Mouse (Mus musculus) hindbrain, embryonic 13.5 days (tissue): Measurements from ENCODE around the gene Ghsr. TPM values are rescaled to one million over a fixed set of nuclear protein-coding genes. Genes with fewer than 3 reads are reported as not detected.
"Not testable (repeated sequence)": the region's sequence is repeated elsewhere in the genome, so short reads cannot be mapped to it uniquely, and the experiment has no call there.

Experiments used
- ATAC-seq: fragments of 200-750 bp; cut with Nextera tagmentation; 2 replicates; pipeline ENCODE4 v1.8.0; 2017; ENCODE audit warnings: moderate TSS enrichment; ENCODE audit not compliant: low FRiP score
- H3K27ac ChIP-seq: fragments of 300-500 bp; sonication (generic); 2 replicates; pipeline ENCODE4 v1.5.1; 2015; ENCODE audit warnings: inconsistent platforms, mild to moderate bottlenecking, moderate library complexity
- H3K27me3 ChIP-seq: fragments of 300-500 bp; sonication (generic); 2 replicates; pipeline ENCODE4 v1.6.1; 2015; ENCODE audit warnings: mild to moderate bottlenecking, inconsistent platforms
- H3K36me3 ChIP-seq: fragments of 300-500 bp; sonication (generic); 2 replicates; pipeline ENCODE4 v1.6.1; 2015; ENCODE audit warnings: mild to moderate bottlenecking, inconsistent platforms
- H3K4me1 ChIP-seq: fragments of 300-500 bp; sonication (generic); replicated peaks from 2 replicates; pipeline ENCODE4 v1.6.1; 2015; ENCODE audit warnings: inconsistent platforms
- H3K4me2 ChIP-seq: fragments of 300-500 bp; sonication (generic); 2 replicates; pipeline ENCODE4 v1.6.1; 2015; ENCODE audit warnings: inconsistent platforms, mild to moderate bottlenecking, moderate library complexity
- H3K4me3 ChIP-seq: fragments of 300-500 bp; sonication (generic); 2 replicates; pipeline ENCODE4 v1.5.1; 2015; ENCODE audit warnings: mild to moderate bottlenecking, inconsistent platforms
- H3K9ac ChIP-seq: fragments of 300-500 bp; sonication (generic); 2 replicates; pipeline ENCODE4 v1.6.1; 2015; ENCODE audit warnings: mild to moderate bottlenecking, inconsistent platforms
- H3K9me3 ChIP-seq: fragments of 300-500 bp; sonication (generic); 2 replicates; pipeline ENCODE4 v1.6.1; 2016; ENCODE audit warnings: inconsistent platforms
- WGBS: fragments of 180-500 bp; shearing (Covaris S2); methylation state at CpG from one replicate; pipeline ENCODE4 v1.1.7; 2015; 5-methylcytosine and 5-hydroxymethylcytosine counted together
- polyA plus RNA-seq: library from polyadenylated mRNA; unstranded; fragments of >200 nt; fragmentation: Nextera tagmentation; extraction: Ambion mirVana; gene quantifications from 2 replicates; pipeline ENCODE4 v1.2.1, GENCODE M21; 2015

Gene Ghsr
- polyA plus RNA-seq, 1 experiment from 2014 or later, result 0.29 TPM

DNA sequence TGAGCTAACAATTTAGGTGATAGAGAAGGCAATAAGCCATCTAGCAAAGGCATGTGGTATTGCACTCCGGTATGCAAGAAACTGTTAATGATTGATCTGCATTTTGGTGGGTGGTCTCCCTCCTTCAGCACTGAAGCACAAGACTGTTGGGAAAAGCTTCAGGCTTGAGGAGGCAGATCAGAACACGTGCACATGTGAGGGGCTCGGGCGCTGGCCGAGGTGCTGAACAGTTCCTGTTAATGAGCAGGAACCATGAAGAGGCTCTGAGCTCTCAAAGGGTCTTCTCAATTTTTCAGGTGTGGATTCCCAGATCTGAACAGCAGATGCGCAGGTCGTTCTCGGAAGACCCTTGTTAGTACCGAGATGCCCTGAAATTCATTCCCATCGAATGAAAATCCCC is 1.0 kb upstream of the Ghsr start:
- Histone ChIP-seq H3K27ac (no peak overlapping the region), H3K9ac (no peak overlapping the region), H3K4me3 (peak overlapping the region; percentile 48; the same call in 1 of the 2 replicates), H3K4me2 (peak overlapping the region; percentile 93; the same call in 1 of the 2 replicates), H3K36me3 (no peaks in the 10 kb centered on the region), H3K4me1 (peaks cover 22% of the 10 kb centered on the region), H3K27me3 (peaks cover 65% of the 10 kb centered on the region), H3K9me3 (no peaks in the 10 kb centered on the region)
- WGBS, result 5% methylated on average over 10 of the region's 10 CpGs
- ATAC-seq, result no peak

DNA sequence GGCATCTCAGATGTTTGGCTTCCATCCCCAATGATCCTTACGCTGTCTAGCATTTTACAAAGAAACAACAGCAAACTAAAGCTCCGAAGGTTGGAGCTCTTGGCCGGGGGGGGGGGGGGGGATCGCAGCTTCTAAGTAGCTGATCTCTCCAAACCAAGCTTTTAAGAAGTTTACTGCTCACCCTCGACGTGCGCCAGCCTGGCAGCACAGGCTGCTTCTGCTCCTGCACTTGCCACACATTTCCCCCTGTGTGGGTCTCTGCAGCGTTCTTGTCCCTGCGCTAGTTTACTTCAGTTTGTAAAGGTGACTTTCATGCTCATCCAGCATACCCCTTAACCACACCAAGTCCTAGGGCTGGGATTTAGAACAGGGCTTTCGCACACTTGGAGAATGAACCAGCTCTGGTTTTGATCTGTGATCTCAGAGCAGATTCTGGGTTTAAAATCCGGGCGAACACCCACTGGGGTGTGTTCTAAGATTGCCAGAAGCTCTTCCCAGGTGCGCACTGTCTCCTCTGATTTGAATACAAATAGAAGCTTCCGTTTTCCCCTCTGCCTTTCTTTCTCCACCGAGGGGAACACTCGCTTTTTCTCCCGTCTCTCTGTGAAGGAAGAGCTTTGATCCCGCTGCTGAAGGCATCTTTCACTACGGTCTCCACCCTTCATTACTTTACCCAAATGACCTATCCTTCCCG is 422 bp upstream of the Ghsr start:
- H3K9ac ChIP-seq, result peak overlapping the region; percentile 57
- peaks cover 22% of the 10 kb centered on the region for H3K4me1 ChIP-seq
- no peaks in the 10 kb centered on the region for H3K36me3 ChIP-seq
- H3K27me3 ChIP-seq, result peaks cover 65% of the 10 kb centered on the region
- 2% methylated on average over 20 of the region's 20 CpGs for WGBS
- ATAC-seq, result no peak
- peak overlapping the region; percentile 93 for H3K4me2 ChIP-seq
- H3K9me3 ChIP-seq, result no peaks in the 10 kb centered on the region
- no peak overlapping the region for H3K27ac ChIP-seq
- H3K4me3 ChIP-seq, result peak overlapping the region; percentile 48

DNA sequence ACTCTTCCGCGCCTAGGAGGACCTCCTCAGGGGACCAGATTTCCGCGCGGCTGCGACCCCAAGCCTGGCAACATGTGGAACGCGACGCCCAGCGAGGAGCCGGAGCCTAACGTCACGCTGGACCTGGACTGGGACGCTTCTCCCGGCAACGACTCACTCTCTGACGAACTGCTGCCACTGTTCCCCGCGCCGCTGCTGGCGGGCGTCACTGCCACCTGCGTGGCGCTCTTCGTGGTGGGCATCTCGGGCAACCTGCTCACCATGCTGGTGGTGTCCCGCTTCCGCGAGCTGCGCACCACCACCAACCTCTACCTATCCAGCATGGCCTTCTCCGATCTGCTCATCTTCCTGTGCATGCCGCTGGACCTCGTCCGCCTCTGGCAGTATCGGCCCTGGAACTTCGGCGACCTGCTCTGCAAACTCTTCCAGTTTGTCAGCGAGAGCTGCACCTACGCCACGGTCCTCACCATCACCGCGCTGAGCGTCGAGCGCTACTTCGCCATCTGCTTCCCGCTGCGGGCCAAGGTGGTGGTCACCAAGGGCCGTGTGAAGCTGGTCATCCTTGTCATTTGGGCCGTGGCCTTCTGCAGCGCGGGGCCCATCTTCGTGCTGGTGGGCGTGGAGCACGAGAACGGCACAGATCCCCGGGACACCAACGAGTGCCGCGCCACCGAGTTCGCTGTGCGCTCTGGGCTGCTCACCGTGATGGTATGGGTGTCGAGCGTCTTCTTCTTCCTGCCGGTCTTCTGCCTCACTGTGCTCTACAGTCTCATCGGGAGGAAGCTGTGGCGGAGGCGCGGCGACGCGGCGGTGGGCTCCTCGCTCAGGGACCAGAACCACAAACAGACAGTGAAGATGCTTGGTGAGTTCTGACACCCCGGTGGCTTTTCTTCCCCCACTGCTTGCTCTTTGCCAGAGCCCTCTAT is 837 bp downstream of the Ghsr start:
- no peak overlapping the region for H3K27ac ChIP-seq
- no peaks in the 10 kb centered on the region for H3K36me3 ChIP-seq
- H3K4me3 ChIP-seq, result peak overlapping the region; percentile 48
- H3K9ac ChIP-seq, result peak overlapping the region; percentile 57
- 2% methylated on average over 76 of the region's 77 CpGs for WGBS
- H3K4me2 ChIP-seq, result peak overlapping the region; percentile 93
- peak; percentile 64; the same call in 1 of the 2 replicates for ATAC-seq
- peaks cover 22% of the 10 kb centered on the region for H3K4me1 ChIP-seq
- peaks cover 65% of the 10 kb centered on the region for H3K27me3 ChIP-seq
- H3K9me3 ChIP-seq, result no peaks in the 10 kb centered on the region

DNA sequence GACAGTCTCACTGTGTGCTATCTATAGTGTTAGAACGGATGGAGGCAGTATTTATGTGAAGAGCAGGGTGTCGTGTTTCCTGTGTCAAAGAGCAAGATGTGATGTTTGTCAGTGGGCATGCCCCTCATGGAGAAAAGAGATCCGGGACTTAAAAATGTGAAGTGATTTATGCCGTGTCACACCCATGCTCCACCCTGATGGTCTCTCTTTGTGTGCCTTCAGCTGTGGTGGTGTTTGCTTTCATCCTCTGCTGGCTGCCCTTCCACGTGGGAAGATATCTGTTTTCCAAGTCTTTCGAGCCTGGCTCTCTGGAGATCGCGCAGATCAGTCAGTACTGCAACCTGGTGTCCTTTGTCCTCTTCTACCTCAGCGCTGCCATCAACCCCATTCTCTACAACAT is 3.2 kb downstream of the Ghsr start:
- WGBS, result 56% methylated on average over 9 of the region's 9 CpGs
- H3K4me1 ChIP-seq, result peaks cover 22% of the 10 kb centered on the region
- H3K36me3 ChIP-seq, result no peaks in the 10 kb centered on the region
- H3K9me3 ChIP-seq, result no peaks in the 10 kb centered on the region
- no peak for ATAC-seq
- H3K4me3 ChIP-seq, result no peak overlapping the region
- peaks cover 54% of the 10 kb centered on the region for H3K27me3 ChIP-seq
- H3K4me2 ChIP-seq, result no peak overlapping the region
- H3K9ac ChIP-seq, result no peak overlapping the region
- no peak overlapping the region for H3K27ac ChIP-seq

DNA sequence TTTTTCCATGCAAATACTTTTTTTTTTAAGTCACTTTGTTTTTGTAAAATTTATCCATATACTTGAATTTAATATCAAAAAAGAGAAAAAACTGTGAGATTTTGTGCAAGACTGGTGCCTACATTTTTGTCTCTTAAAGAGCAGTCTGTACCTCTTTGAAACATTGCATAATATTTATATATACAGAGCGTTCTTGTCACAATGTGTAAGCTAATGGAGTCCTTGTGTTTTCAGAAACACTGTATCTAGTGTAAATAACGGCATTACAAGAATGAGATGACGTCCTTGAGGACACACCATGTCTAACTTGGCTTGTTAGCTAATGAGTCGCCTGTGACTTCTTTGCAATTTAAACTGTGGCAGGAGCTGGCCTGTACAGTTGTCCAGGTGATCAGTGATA is 6.8 kb downstream of the Ghsr start:
- ATAC-seq, result no peak
- WGBS, result 82% methylated on average over 4 of the region's 4 CpGs
- H3K27me3 ChIP-seq, result peaks cover 19% of the 10 kb centered on the region

DNA sequence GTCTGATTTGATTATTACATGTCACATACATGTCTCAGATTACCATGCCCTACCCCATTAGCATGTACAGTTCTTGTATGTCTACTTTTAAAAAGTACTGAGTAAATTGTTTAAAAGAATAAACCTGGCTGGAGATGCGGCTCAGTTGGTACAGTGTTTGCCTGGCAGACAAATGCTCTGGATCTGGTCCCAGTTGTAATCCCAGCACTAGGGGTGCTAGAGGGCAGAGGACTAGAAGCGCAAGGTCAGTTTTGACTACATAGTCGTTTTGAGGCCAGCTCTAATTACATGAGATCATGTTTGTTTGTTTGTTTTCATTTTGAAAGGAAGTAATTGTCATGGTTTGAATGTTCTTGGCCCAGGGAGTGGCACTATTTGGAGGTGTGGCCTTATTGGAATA is 13.7 kb downstream of the Ghsr start:
- no peaks in the 10 kb centered on the region for H3K36me3 ChIP-seq
- 72% methylated on average over 3 of the region's 3 CpGs for WGBS
- H3K4me2 ChIP-seq, result no peak overlapping the region
- H3K27ac ChIP-seq, result no peak overlapping the region
- no peaks in the 10 kb centered on the region for H3K27me3 ChIP-seq
- ATAC-seq, result no peak
- no peak overlapping the region for H3K4me3 ChIP-seq
- no peak overlapping the region for H3K9ac ChIP-seq
- no peaks in the 10 kb centered on the region for H3K4me1 ChIP-seq
- H3K9me3 ChIP-seq, result no peaks in the 10 kb centered on the region

More for the DNA sequence above, 6.8 kb downstream of the Ghsr start:
- Histone ChIP-seq H3K4me3 (no peak overlapping the region), H3K9me3 (no peaks in the 10 kb centered on the region), H3K36me3 (no peaks in the 10 kb centered on the region), H3K4me2 (no peak overlapping the region), H3K4me1 (no peaks in the 10 kb centered on the region), H3K9ac (no peak overlapping the region), H3K27ac (no peak overlapping the region)

DNA sequence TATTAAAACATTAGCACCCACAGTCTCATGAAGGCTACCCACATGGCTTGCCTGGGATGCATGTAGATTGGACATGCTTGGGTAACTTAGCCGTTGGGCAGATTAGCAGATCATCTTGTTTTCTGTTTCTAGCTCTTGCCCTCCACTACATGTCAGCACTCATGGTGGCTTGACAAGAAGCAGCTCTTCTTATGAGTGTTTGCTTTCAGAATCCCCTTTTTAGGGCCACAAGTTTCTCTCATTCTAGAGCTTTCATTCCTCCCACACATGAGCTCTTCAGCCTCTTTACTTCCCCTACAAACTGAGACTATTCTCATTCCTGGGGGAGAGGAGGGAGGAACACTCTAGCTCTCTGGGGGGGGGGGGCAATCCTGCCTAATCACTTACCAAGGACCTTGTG is 18.8 kb downstream of the Ghsr start:
- no peaks in the 10 kb centered on the region for H3K27me3 ChIP-seq
- H3K36me3 ChIP-seq, result no peaks in the 10 kb centered on the region
- no peak overlapping the region for H3K4me2 ChIP-seq
- no peak overlapping the region for H3K27ac ChIP-seq
- ATAC-seq, result no peak
- no peaks in the 10 kb centered on the region for H3K4me1 ChIP-seq
- no peak overlapping the region for H3K9ac ChIP-seq
- WGBS, result 87% methylated on average over 1 of the region's 1 CpGs
- no peak overlapping the region for H3K4me3 ChIP-seq
- H3K9me3 ChIP-seq, result no peaks in the 10 kb centered on the region

DNA sequence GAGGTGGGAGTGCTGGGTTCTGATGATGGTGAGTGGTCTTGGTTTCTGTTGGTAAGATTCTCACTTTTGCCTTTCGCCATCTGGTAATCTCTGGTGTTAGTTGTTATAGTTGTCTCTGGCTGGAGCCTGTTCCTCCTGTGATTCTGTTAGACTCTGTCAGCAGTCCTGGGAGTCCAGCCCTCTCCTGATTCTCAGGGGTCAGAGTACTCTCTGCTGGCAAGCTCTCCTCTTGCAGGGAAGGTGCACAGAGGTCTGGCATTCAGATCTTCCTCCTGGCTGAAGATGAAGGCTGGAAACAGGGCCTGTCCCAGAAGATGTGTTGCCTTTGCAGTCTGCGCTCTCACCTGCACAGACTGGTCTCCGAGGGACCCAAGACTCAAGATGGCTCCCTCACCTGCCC is 29.8 kb downstream of the Ghsr start:
- not testable (repeated sequence) for H3K9me3 ChIP-seq, H3K27me3 ChIP-seq, H3K4me3 ChIP-seq, H3K4me2 ChIP-seq, H3K4me1 ChIP-seq, ATAC-seq, H3K36me3 ChIP-seq, H3K27ac ChIP-seq, H3K9ac ChIP-seq
- 99% methylated on average over 3 of the region's 3 CpGs for WGBS

DNA sequence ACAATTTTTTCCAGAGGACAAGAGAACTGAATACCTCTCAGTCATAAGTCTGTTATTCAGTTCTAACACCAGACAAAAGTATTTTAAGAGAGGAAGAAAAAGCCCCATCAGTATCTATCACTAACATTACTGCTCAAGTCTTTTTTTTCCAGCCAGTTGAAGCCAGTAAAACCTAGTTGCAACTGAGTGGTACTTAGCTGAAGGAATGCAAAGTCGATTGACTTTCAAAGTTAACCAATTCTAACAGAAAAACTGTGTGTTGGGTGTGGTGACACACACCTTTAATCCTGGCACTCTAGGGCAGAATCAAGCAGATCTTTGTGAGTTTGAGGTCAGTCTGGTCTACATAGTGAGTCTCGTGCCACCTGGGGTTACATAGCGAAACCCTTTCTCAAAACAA is 35.3 kb downstream of the Ghsr start:
- 93% methylated on average over 3 of the region's 3 CpGs for WGBS
- H3K9me3 ChIP-seq, result no peaks in the 10 kb centered on the region
- ATAC-seq, result no peak

DNA sequence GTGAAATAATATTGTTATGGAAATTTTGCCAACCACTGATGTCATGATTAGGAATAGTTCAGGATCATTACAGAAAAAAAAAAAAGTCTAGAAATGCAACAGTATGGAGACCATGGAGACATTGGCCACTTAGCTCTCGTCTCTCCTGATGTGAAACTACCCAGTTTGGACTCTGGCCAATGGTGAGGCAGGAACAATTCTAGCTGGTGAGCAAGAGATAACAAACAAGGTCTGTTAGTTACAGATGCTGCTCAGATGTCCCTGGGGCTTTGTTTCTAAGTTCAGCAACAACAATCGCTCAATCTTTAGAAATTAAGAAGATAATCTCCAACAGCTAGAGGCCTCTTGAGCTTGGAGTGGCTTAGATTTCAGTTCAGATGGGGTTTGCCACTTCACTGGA is 37.4 kb downstream of the Ghsr start:
- no peak for ATAC-seq
- Histone ChIP-seq H3K27ac (no peak overlapping the region), H3K9me3 (no peaks in the 10 kb centered on the region), H3K4me1 (0 out of 2 replicates have a peak, but pooled peaks cover 5% of the 10 kb centered on the region), H3K4me3 (no peak overlapping the region), H3K36me3 (no peaks in the 10 kb centered on the region), H3K9ac (no peak overlapping the region), H3K27me3 (no peaks in the 10 kb centered on the region), H3K4me2 (no peak overlapping the region)
- 60% methylated on average over 2 of the region's 2 CpGs for WGBS

More for the DNA sequence above, 35.3 kb downstream of the Ghsr start:
- Histone ChIP-seq H3K27me3 (no peaks in the 10 kb centered on the region), H3K4me2 (no peak overlapping the region), H3K4me1 (0 out of 2 replicates have a peak, but pooled peaks cover 5% of the 10 kb centered on the region), H3K9ac (no peak overlapping the region), H3K4me3 (no peak overlapping the region), H3K27ac (no peak overlapping the region), H3K36me3 (no peaks in the 10 kb centered on the region)

DNA sequence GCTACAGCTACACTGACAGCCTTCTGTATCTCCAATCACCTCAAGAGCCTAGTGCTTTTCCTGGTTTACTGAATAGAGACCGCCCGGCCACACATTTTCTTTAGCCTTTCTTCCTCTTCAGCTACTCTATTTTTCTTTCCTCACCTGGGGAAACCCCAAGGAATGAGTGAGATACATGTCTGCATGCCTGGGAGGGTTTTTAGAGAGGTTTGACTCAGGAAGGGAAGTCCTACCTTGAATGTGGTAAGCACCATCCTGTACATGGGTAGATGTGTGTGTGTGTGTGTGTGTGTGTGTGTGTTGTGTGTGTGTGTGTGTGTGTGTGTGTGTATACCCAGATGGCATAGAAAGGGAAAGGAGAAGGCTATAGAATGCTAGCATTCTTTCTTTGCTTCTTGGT is 40.1 kb downstream of the Ghsr start:
- H3K27me3 ChIP-seq, result no peaks in the 10 kb centered on the region
- WGBS, result 94% methylated on average over 2 of the region's 2 CpGs
- ATAC-seq, result no peak
- no peaks in the 10 kb centered on the region for H3K9me3 ChIP-seq
- H3K4me2 ChIP-seq, result no peak overlapping the region
- 0 out of 2 replicates have a peak, but pooled peaks cover 5% of the 10 kb centered on the region for H3K4me1 ChIP-seq
- no peaks in the 10 kb centered on the region for H3K36me3 ChIP-seq
- no peak overlapping the region for H3K4me3 ChIP-seq
- no peak overlapping the region for H3K27ac ChIP-seq
- H3K9ac ChIP-seq, result no peak overlapping the region

DNA sequence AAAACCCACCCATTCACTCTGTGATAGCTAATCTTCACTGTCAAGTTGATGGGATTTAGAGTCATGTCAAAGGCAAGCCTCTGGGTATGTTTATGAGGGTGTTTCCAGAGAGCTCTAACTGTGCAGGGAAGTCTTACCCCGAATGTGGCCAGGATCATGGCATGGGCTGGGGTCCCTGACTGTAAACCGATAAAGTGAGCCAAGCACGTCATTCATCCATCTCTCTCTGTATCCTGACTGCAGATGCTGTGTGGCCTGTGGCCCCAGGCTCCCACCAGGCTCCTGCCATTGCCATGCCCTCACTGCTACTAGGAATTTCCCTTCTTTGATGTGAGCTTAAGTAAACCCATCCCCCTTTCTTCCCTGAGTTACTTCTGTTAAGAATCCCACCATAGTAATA is 42.4 kb downstream of the Ghsr start:
- H3K9me3 ChIP-seq, result no peaks in the 10 kb centered on the region
- H3K9ac ChIP-seq, result no peak overlapping the region
- H3K27ac ChIP-seq, result no peak overlapping the region
- no peak overlapping the region for H3K4me3 ChIP-seq
- H3K4me1 ChIP-seq, result no peaks in the 10 kb centered on the region
- no peak for ATAC-seq
- no peak overlapping the region for H3K4me2 ChIP-seq
- H3K27me3 ChIP-seq, result no peaks in the 10 kb centered on the region
- no peaks in the 10 kb centered on the region for H3K36me3 ChIP-seq
- 84% methylated on average over 3 of the region's 3 CpGs for WGBS
